Mouse (Mus musculus): Measurements from ENCODE around the gene Esyt1. TPM values are rescaled to one million over a fixed set of nuclear protein-coding genes. Genes with fewer than 3 reads are reported as not detected.
A peak's percentile ranks its signal among the peaks of the same experiment; 100 is the strongest.

Gene Esyt1
- polyA plus RNA-seq, 1 experiment from 2014 or later = 10.3 TPM

- Histone ChIP-seq H3K4me2 (ENCODE audit: low read depth, low read length) (no peak overlapping the region), H3K27me3 (ENCODE audit: control insufficient read depth, insufficient read depth, low read depth, low read length) (no peaks in the 10 kb centered on the region), H3K27ac (ENCODE audit: low read length) (no peak overlapping the region), H3K9me3 (replicated peaks; ENCODE audit: control insufficient read depth, low read length) (no peaks in the 10 kb centered on the region), H3K36me3 (ENCODE audit: control insufficient read depth, insufficient read depth) (no peaks in the 10 kb centered on the region), H3K4me3 (ENCODE audit: low read depth, low read length) (no peak overlapping the region), H3K4me1 (ENCODE audit: control insufficient read depth, low read depth, low read length) (peaks cover 22% of the 10 kb centered on the region), H3K9ac (ENCODE audit: low read depth, low read length) (no peak overlapping the region)
- ATAC-seq (ENCODE audit: low read depth) = no peak
- WGBS (ENCODE audit: insufficient replicate concordance) = 77% methylated on average over 8 of the region's 8 CpGs
These were observed 22.1 kb downstream of the Esyt1 start for GRCm38 (mm10) chr10:128503532-128503931.

GRCm38 (mm10) chr10:128502341-128502740 is 23.3 kb downstream of the Esyt1 start:
- H3K9me3 ChIP-seq (replicated peaks; ENCODE audit: control insufficient read depth, low read length) = no peaks in the 10 kb centered on the region
- H3K9ac ChIP-seq (ENCODE audit: low read depth, low read length) = no peak overlapping the region
- WGBS (ENCODE audit: insufficient replicate concordance) = 54% methylated on average over 5 of the region's 5 CpGs
- no peaks in the 10 kb centered on the region for H3K27me3 ChIP-seq (ENCODE audit: control insufficient read depth, insufficient read depth, low read depth, low read length)
- no peaks in the 10 kb centered on the region for H3K36me3 ChIP-seq (ENCODE audit: control insufficient read depth, insufficient read depth)
- no peak; the same call in 1 of the 2 replicates for ATAC-seq (ENCODE audit: low read depth)
- H3K27ac ChIP-seq (ENCODE audit: low read length) = peak overlapping the region; percentile 31; the same call in 1 of the 2 replicates
- H3K4me2 ChIP-seq (ENCODE audit: low read depth, low read length) = no peak overlapping the region
- no peak overlapping the region for H3K4me3 ChIP-seq (ENCODE audit: low read depth, low read length)
- H3K4me1 ChIP-seq (ENCODE audit: control insufficient read depth, low read depth, low read length) = peaks cover 30% of the 10 kb centered on the region

GRCm38 (mm10) chr10:128499116-128499671 is 26.5 kb downstream of the Esyt1 start:
- Histone ChIP-seq H3K4me3 (ENCODE audit: low read depth, low read length) (peak overlapping the region; percentile 71), H3K4me1 (ENCODE audit: control insufficient read depth, low read depth, low read length) (peaks cover 34% of the 10 kb centered on the region), H3K9ac (ENCODE audit: low read depth, low read length) (peak overlapping the region; percentile 74), H3K27ac (ENCODE audit: low read length) (peak overlapping the region; percentile 86), H3K36me3 (ENCODE audit: control insufficient read depth, insufficient read depth) (no peaks in the 10 kb centered on the region), H3K27me3 (ENCODE audit: control insufficient read depth, insufficient read depth, low read depth, low read length) (no peaks in the 10 kb centered on the region), H3K4me2 (ENCODE audit: low read depth, low read length) (peak overlapping the region; percentile 90), H3K9me3 (replicated peaks; ENCODE audit: control insufficient read depth, low read length) (no peaks in the 10 kb centered on the region)
- under 1% methylated on average over 21 of the region's 21 CpGs for WGBS (ENCODE audit: insufficient replicate concordance)
- peak; percentile 12 for ATAC-seq (ENCODE audit: low read depth)

- no peaks in the 10 kb centered on the region for H3K9me3 ChIP-seq (replicated peaks; ENCODE audit: control insufficient read depth, low read length)
- peak; percentile 88 for ATAC-seq (ENCODE audit: low read depth)
- no peaks in the 10 kb centered on the region for H3K27me3 ChIP-seq (ENCODE audit: control insufficient read depth, insufficient read depth, low read depth, low read length)
- WGBS (ENCODE audit: insufficient replicate concordance) = under 1% methylated on average over 27 of the region's 27 CpGs
- H3K9ac ChIP-seq (ENCODE audit: low read depth, low read length) = peak within 1 kb of the TSS; percentile 74
- peaks cover 33% of the 10 kb centered on the region for H3K4me1 ChIP-seq (ENCODE audit: control insufficient read depth, low read depth, low read length)
- H3K4me3 ChIP-seq (ENCODE audit: low read depth, low read length) = peak within 1 kb of the TSS; percentile 71
- H3K4me2 ChIP-seq (ENCODE audit: low read depth, low read length) = peak within 1 kb of the TSS; percentile 90
- no peaks in the 10 kb centered on the region for H3K36me3 ChIP-seq (ENCODE audit: control insufficient read depth, insufficient read depth)
- H3K27ac ChIP-seq (ENCODE audit: low read length) = peak within 1 kb of the TSS; percentile 86
These were observed 27.1 kb downstream of the Esyt1 start, which contains the start of gene Myl6b for GRCm38 (mm10) chr10:128498590-128498989. Myl6b (minus strand) TSS chr10:128498685.

GRCm38 (mm10) chr10:128497134-128497737 is 28.4 kb downstream of the Esyt1 start:
- H3K9me3 ChIP-seq (replicated peaks; ENCODE audit: control insufficient read depth, low read length) = no peaks in the 10 kb centered on the region
- no peaks in the 10 kb centered on the region for H3K27me3 ChIP-seq (ENCODE audit: control insufficient read depth, insufficient read depth, low read depth, low read length)
- no peak for ATAC-seq (ENCODE audit: low read depth)
- 66% methylated on average over 6 of the region's 6 CpGs for WGBS (ENCODE audit: insufficient replicate concordance)
- peaks cover 40% of the 10 kb centered on the region for H3K4me1 ChIP-seq (ENCODE audit: control insufficient read depth, low read depth, low read length)
- H3K36me3 ChIP-seq (ENCODE audit: control insufficient read depth, insufficient read depth) = no peaks in the 10 kb centered on the region
- H3K27ac ChIP-seq (ENCODE audit: low read length) = no peak overlapping the region
- no peak overlapping the region for H3K9ac ChIP-seq (ENCODE audit: low read depth, low read length)
- no peak overlapping the region for H3K4me2 ChIP-seq (ENCODE audit: low read depth, low read length)
- H3K4me3 ChIP-seq (ENCODE audit: low read depth, low read length) = no peak overlapping the region

- ATAC-seq (ENCODE audit: low read depth) = no peak
- Histone ChIP-seq H3K27ac (ENCODE audit: low read length) (no peak overlapping the region), H3K4me2 (ENCODE audit: low read depth, low read length) (no peak overlapping the region), H3K4me3 (ENCODE audit: low read depth, low read length) (no peak overlapping the region), H3K4me1 (ENCODE audit: control insufficient read depth, low read depth, low read length) (peaks cover 46% of the 10 kb centered on the region), H3K36me3 (ENCODE audit: control insufficient read depth, insufficient read depth) (peaks cover 2% of the 10 kb centered on the region; the same call in 1 of the 2 replicates), H3K9ac (ENCODE audit: low read depth, low read length) (no peak overlapping the region), H3K9me3 (replicated peaks; ENCODE audit: control insufficient read depth, low read length) (no peaks in the 10 kb centered on the region), H3K27me3 (ENCODE audit: control insufficient read depth, insufficient read depth, low read depth, low read length) (no peaks in the 10 kb centered on the region)
- 55% methylated on average over 6 of the region's 6 CpGs for WGBS (ENCODE audit: insufficient replicate concordance)
These were observed 29.1 kb downstream of the Esyt1 start for GRCm38 (mm10) chr10:128496509-128497077.

GRCm38 (mm10) chr10:128495903-128496302 is 29.8 kb downstream of the Esyt1 start:
- Histone ChIP-seq H3K9me3 (replicated peaks; ENCODE audit: control insufficient read depth, low read length) (no peaks in the 10 kb centered on the region), H3K4me2 (ENCODE audit: low read depth, low read length) (no peak overlapping the region), H3K4me3 (ENCODE audit: low read depth, low read length) (no peak overlapping the region), H3K27me3 (ENCODE audit: control insufficient read depth, insufficient read depth, low read depth, low read length) (no peaks in the 10 kb centered on the region), H3K9ac (ENCODE audit: low read depth, low read length) (no peak overlapping the region), H3K27ac (ENCODE audit: low read length) (peak overlapping the region; percentile 53; the same call in 1 of the 2 replicates), H3K36me3 (ENCODE audit: control insufficient read depth, insufficient read depth) (peaks cover 8% of the 10 kb centered on the region), H3K4me1 (ENCODE audit: control insufficient read depth, low read depth, low read length) (peaks cover 53% of the 10 kb centered on the region)
- 53% methylated on average over 4 of the region's 4 CpGs for WGBS (ENCODE audit: insufficient replicate concordance)
- no peak for ATAC-seq (ENCODE audit: low read depth)

GRCm38 (mm10) chr10:128495270-128495669 is 30.4 kb downstream of the Esyt1 start:
- WGBS (ENCODE audit: insufficient replicate concordance) = 42% methylated on average over 2 of the region's 2 CpGs

GRCm38 (mm10) chr10:128494667-128495245 is 30.9 kb downstream of the Esyt1 start:
- ATAC-seq (ENCODE audit: low read depth) = no peak
- Histone ChIP-seq H3K4me3 (ENCODE audit: low read depth, low read length) (peak overlapping the region; percentile 92), H3K4me2 (ENCODE audit: low read depth, low read length) (peak overlapping the region; percentile 92), H3K27ac (ENCODE audit: low read length) (peak overlapping the region; percentile 96), H3K9ac (ENCODE audit: low read depth, low read length) (peak overlapping the region; percentile 95), H3K27me3 (ENCODE audit: control insufficient read depth, insufficient read depth, low read depth, low read length) (no peaks in the 10 kb centered on the region), H3K36me3 (ENCODE audit: control insufficient read depth, insufficient read depth) (peaks cover 18% of the 10 kb centered on the region), H3K4me1 (ENCODE audit: control insufficient read depth, low read depth, low read length) (peaks cover 51% of the 10 kb centered on the region), H3K9me3 (replicated peaks; ENCODE audit: control insufficient read depth, low read length) (no peaks in the 10 kb centered on the region)
- 38% methylated on average over 11 of the region's 11 CpGs for WGBS (ENCODE audit: insufficient replicate concordance)

More at GRCm38 (mm10) chr10:128495270-128495669, 30.4 kb downstream of the Esyt1 start:
- Histone ChIP-seq H3K9me3 (replicated peaks; ENCODE audit: control insufficient read depth, low read length) (no peaks in the 10 kb centered on the region), H3K27me3 (ENCODE audit: control insufficient read depth, insufficient read depth, low read depth, low read length) (no peaks in the 10 kb centered on the region), H3K4me1 (ENCODE audit: control insufficient read depth, low read depth, low read length) (peaks cover 54% of the 10 kb centered on the region), H3K27ac (ENCODE audit: low read length) (peak overlapping the region; percentile 96), H3K4me2 (ENCODE audit: low read depth, low read length) (peak overlapping the region; percentile 92), H3K9ac (ENCODE audit: low read depth, low read length) (peak overlapping the region; percentile 39), H3K4me3 (ENCODE audit: low read depth, low read length) (peak overlapping the region; percentile 92), H3K36me3 (ENCODE audit: control insufficient read depth, insufficient read depth) (peaks cover 12% of the 10 kb centered on the region)
- no peak for ATAC-seq (ENCODE audit: low read depth)
